Mouse (Mus musculus) adrenal gland, postnatal 25 days (tissue): ENCODE data around the gene Doc2g. TPM values are rescaled to one million over a fixed set of nuclear protein-coding genes. Genes with fewer than 3 reads are reported as not detected.
"Not testable (repeated sequence)": the region's sequence is repeated elsewhere in the genome, so short reads cannot be mapped to it uniquely, and the experiment has no call there.

Experiments used
- DNase-seq: peaks from one replicate; pipeline ENCODE4 v3.0.0; 2021; ENCODE audit warnings: mixed read lengths
- long read RNA-seq: library from polyadenylated mRNA; stranded (forward); transcript quantifications from one replicate; pipeline ENCODE4 v2.0.0, GENCODE M21; 2021
- total RNA-seq: library from RNA; stranded (reverse); gene quantifications from 2 replicates; pipeline ENCODE4 v1.2.3, GENCODE M21; 2021

The Doc2g gene
- total RNA-seq = 0.76 and 2.4 TPM in 2 replicates
- long read RNA-seq, partial matches to known transcripts = 2 of 8 reads
- long read RNA-seq, other reads (novel, unspliced or antisense) = 6 of 8 reads

DNA sequence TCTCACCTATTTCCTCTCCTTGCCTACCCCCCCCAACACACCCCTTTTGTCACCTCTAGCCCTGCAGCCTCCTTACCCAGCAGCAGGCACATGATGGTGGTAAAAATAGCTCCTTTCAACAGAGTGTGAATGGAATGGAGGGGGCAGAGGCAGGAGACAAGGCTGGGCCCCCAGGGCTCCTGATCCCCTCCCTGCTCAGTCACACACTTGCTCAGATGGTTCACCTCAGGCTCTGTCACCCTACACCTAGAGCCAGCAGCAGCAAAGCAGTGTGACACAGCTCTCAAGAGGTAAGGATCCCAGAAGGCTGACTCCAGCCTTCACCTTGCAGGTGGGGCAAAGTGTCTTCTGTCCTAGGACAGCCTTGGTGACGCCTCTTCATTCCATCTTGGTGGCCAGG is at the start of gene Doc2g:
Doc2g (plus strand) TSS at position 202 of the 400 bp plus-strand sequence.
- no peak for DNase-seq

DNA sequence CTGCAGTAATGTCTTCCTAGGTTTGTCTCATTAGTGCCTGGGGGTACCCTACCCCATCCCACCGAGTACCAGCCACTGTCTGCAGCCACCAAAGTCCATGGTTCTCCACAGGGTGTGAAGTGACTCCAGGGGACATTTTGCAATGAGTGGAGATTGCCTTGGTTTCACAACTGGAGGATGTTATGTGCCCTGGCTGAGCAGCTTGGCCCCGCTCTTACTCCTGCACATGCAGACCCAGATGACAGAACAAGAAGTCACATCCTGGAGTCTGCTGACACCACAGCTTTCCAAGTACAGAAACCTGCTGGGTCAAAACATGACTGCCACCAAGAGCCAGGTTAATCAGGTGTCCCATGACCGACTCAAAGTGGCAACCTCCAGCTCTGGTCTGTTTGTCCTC is 48.1 kb upstream of the Doc2g start:
- DNase-seq = no peak

DNA sequence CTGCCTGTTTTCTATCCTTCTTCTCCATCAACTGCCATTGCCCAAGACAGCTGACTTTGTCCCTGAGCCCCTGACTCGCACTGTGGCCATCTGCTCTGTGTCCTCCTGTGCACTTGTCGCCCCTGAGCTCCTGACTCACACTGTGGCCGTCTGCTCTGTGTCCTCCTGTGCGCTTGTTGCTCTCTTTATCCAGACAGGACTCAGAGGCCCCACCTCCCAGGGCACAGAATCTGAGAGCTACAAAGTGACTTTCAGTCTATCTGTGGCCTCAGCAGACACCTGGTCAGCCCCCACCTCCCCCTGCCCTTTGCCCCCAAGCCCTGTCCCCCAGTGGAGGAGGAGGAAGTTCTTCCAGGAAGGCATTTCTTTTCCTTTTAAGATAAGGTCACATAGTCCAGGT is 47.3 kb upstream of the Doc2g start:
- no peak for DNase-seq

DNA sequence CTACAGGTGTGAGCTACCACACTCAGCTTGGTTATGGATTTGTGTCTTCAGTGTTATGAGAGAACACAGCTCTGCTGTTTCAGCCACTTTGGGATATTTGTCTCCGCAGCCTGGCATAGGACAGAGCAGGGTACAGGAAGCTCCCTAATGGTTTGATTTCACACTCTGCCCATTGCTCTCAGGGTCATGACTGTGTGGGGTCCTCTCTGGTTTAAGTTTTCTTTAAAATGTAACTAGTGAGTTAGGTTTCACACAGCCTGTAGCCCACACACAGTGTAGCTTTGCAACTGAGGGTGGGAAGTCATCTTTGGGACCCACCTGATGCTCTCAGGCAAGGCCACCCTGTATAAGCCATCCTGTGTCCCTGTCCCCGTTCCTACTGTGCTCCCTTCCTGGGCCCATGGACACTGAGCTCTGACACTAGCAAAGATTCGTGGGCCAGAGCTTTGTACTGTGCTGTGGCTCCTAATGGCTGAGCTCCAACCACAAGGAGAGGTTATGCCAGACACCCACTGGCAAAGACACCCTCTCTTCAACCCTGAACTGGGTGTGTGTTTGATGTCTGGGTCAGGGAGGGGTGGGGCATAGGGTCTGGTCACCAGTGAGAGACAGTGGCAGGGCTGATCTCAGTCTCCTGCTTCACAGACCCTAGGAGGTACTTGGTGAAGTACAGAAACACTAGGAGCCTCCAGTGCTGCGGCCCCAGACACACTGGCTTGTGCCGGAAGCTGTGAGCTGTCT is 45.6 kb upstream of the Doc2g start:
- DNase-seq = not testable (repeated sequence)

DNA sequence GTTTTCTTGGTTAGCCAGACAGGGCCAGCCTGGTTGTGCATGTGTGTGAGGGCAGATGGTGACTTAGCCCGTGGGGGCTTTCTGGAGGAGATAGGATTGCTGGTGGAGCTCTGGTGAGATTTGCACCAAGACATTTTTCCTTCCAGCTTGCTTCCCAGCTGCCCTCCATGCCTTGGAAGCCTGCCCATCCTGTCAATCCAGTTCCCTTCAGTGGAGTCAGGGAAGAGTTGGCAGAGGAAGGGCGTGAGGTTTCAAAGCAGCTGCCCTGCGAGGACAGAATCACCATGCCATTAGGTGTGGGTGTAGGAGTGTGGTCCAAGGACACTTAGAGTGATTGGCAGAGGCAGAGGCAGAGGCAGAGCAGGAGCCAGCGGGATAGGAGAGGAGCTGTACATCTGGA is 44.6 kb upstream of the Doc2g start, which contains the start of gene Aldh3b3:
Aldh3b3 (plus strand) TSS at position 176 of the 400 bp plus-strand sequence.
- no peak for DNase-seq

DNA sequence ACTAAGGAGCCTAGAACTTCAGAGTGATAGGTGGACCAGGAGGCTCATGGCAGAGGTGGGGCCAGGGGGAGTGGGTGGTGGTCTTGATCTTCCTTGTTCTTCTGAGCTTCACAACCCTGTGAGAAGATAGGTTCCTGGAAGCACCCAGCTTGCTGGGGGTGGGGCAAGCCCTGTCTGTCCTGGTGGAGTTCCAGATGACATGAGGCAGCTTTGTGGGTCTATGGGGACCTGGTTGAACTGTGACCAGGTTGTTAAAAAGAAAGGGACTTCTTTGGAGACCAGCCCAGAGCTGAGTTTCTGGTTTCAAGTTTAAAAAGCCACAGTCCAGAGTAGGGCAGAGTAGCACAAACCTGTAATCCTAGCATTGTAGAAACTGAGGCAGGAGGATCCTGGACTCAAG is 44.1 kb upstream of the Doc2g start:
- no peak for DNase-seq

DNA sequence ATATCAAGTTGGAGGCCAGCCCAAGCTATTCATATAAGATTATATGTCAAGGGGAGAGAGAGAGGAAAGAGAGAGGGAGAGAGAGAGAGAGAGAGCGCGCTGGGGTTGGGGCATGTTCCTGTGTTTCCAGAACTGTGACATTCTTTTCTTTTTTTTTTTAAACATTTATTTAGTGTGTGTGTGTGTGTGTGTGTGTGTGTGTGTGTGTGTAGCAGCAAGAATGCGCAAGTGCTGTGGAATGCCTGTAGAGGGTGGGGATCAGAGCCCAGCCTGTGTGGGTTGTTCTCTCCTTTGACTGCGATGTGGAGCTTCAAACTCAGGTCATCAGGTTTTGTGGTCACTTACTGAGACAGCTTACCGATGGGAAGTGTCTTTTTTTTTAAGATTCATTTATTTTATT is 42.9 kb upstream of the Doc2g start:
- DNase-seq = no peak

DNA sequence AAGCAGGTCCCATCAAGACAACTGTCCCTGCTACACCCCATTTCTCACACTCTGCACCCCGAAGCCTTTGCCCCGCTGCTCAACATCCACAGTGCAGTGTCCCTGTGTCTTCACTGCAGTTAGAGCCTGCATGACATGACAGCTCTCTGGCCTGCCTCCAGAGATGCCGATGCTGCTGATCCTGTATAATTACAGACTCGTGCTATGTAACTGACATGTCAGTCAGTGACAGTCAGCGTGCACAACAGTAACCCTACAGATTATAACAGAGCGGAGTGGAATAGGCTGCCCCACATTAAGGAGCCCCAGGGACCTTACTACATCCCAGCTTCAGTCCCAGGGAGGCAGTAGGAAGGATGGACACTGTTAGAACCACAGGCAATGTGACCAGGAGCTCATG is 41.3 kb upstream of the Doc2g start:
- DNase-seq = not testable (repeated sequence)

DNA sequence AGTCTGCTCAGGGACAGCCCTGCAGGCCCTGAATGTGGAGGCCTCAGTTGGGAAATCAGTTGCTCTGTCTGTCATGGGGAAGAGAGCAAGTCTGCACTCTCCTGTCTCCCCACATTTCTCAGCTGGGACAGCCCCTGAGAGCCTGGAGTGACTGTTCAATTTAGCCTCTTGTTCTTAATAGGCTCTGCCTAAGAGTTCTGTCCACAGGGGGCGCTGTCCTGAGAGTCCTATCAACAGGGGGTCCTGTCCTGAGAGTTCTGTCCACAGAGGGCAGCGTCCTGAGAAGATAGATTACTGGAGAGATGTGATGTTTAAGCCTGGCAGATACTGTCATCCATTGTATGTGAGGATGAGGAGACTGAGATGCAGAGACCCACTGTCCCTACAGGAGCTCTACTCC is 40.6 kb upstream of the Doc2g start:
- DNase-seq = no peak

DNA sequence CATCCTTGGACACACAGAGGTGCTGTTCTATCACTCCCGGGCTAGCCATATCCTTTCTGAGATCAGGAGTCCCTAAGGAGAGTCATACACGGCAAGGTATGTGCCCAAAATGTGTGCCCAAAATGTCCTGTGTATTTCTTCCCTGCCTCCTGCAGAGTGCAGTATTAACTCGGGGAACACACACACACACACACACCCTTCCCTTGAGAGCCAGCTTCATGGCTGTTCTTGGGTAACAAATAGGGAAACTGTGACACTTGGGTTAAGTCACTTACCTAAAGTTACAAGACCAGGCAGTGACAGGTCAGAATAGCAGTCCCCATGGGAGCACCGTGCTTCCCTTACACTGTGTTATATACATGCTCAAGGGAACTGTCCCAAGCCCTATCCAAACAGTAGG is 39.1 kb upstream of the Doc2g start:
- DNase-seq = no peak

DNA sequence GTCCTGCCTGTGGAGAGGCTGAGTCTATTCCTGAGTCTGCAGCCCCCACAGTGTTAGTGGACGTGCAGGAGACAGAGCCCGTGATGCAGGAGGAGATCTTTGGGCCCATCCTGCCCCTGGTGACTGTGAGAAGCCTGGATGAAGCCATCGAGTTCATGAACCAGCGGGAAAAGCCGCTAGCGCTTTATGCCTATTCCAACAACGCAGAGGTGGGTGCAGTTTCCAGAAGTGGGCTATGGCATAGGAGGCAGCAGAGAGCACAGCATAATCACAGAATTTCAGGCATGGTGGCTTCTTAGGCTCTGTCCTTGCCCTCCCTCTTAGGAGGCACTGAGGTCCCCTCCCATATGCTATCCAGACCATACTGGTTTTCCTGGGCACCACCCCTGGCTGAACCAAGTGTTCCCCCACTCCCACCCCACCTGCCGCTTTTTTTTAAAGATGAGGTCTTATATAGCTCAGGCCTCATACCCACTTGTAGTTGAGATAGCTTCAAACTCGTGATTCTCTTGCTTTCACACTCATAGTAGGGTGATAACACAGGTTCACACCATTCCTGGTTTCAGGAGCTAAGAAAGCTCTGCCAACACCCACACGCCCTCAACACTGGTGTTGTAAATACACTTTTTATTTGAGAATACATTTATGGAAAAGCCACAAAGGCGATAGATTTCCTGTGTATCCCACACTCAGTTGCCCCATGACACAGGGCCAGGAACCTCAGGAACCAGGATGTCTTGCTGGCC is 36.6 kb upstream of the Doc2g start:
- DNase-seq = no peak

DNA sequence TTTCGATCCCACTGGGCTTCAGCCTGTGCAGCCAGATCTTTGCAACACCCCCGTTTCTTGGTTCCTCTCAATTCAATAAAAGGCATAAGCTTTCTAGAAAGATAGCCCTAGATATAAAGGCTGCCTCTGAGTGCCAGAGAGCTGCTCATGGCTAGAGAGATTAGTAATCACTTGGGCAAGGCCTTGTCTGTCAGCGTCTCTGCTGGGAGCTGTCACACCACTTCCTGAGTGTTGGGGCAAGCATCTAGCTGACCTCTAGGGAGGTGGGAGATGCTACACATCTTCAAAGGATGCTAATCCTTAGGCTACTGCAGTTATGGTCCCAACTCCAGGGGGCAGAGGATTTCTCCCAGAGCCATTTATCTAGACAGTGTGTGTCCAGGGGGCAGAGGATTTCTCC is 35.9 kb upstream of the Doc2g start:
- no peak for DNase-seq

DNA sequence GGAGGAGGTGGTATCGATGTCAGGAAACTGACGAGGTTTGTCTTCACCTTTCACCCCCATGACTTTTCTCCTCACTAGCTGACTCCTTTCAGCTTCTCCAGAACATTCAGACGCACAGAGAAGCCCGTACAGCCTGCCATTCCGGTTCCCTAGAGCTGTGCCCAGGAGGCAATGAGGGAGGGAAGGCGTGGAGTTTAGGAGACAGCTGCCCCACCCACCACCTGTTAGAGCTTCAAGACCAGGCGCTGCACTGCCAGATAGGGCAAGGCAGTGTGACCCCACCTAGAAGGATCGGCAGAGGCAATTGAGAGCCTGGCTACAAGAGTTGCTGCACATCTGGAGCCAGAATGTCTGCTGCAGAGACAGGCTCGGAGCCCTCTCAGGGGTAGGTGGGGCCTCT is 30.9 kb upstream of the Doc2g start, which contains the start of gene Aldh3b2:
Aldh3b2 (plus strand) TSS at position 100 of the 400 bp plus-strand sequence.
- DNase-seq = no peak

DNA sequence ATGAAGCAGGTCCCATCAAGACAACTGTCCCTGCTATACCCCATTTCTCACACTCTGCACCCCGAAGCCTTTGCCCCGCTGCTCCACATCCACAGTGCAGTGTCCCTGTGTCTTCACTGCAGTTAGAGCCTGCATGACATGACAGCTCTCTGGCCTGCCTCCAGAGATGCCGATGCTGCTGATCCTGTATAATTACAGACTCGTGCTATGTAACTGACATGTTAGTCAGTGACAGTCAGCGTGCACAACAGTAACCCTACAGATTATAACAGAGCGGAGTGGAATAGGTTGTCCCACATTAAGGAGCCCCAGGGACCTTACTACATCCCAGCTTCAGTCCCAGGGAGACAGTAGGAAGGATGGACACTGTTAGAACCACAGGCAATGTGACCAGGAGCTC is 28.5 kb upstream of the Doc2g start:
- not testable (repeated sequence) for DNase-seq

DNA sequence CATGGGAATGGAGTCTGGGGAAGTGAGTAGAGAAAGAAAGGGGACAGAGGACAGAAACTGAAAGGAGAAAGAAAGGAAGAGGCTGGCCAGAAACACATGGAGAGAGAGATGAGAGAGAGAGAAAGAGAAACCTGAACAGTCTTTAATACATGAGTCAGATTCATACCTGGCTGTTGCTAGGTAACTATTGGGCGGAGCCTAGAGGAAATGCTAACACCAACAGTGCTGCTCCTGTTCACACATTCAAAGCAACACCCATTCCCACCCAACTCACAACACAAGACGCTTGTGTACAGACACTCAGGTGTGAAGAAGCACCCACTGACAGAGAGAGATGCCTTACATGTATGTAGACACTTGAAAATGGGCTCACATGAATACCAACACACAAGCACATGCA is 27.2 kb upstream of the Doc2g start:
- no peak for DNase-seq

DNA sequence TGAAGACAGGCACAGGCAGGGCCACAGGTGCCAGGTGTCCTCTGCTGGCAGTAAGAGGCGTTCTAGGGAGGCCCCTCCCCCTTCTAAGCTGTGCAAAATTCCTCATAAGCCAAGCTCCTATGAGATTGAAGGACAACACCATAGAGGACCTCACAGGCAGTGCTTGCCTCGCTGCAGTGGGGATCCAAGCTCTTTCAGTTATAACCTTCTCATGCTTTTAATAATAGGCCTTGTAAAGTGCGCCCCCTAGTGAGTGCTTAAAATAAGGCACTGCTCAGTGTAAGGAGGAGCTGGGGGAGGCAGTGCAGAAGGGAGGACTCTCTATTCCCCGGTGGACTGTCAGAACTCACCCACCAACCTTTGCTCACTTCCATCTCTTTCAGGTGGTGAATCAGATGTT is 22.8 kb upstream of the Doc2g start:
- peak; percentile 63 for DNase-seq

DNA sequence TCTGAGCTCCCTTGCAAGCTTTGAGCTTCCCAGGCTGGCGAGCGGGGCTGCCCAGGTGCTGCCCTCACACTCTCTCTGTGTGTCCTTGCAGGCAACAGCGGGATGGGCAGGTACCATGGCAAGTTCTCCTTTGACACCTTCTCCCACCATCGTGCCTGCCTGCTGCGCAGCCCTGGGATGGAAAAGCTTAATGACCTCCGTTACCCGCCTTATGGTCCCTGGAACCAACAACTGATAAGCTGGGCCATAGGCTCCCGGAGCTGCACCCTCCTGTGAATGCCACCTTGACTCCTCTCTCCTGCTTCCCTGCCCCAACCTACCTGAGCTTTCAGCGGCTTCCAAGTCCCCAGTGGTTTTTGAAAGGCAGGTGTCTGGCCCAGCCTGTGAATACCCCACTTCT is 22.2 kb upstream of the Doc2g start:
- DNase-seq = no peak

DNA sequence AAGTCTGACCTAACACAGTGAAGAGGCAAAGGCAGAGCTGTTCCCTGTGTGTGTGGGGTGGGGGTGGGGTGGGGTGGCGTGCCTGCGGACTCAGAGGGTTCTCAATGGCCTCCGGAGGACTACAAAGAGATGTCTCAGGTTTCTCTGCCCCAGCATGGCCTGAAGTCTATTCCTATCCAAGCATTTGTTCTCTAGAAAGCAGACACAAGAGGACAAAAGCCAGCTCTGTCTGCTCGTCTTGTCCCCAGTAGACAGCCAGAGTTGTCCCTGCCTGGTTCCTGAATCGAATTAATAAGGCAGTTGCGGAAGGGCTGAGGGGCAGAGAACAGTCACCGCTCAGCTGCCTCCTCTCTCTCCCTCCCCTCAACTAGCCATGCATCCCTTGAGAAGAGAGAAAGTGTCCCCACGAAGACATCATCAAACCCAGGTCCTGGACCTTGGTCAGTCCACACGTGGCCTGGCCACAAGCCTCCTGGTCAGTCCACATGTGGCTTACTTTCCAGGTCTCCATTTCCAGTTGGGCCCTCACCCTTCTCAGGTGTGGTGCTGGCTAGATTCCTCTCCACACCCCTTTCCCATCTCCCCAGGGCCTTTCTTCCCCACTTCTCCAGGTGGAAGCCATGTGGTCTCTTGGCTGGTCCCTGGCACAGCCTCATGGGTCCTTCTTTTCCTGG is 19.4 kb upstream of the Doc2g start:
- DNase-seq = no peak

DNA sequence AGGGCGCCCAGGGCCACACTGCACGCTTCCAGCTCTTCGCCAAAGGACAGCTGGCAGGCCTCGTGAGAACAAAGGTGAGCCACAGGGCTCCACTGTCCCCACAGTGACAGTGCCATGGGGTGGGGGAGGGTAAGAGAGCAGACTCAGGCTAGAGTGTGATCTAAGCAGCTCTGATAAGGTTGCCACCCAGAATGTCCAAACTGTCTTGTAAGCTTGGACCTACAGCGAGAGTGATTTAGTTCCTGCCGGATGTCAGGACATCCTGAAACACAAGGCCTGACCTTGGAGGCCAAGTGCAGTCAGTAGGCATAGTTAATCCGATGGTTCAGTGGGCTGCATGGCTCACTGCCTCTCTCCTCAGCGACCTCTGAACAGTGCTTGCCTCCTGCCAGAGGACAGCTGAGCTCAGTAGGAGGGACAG is 17.8 kb upstream of the Doc2g start:
- peak; percentile 55 for DNase-seq

DNA sequence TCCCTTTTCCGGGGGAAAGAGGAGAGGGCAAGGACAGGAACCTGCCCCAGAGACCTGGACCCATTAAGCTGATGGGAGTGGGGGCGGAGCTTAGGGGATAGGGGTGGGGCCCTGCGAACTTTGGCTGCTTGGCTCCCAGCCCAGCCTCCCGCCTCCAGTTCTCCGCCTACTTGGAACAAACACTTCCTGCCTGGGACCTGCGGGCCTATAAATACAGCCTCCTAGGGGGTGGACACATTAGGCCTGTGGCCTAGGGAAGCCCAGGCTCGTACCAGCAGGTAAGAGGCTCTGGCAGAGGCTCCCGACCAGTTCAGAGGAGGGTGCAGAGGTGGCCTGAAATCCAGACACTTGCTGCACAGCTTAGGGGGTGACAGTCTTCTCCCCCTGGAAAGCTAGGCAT is 16.8 kb upstream of the Doc2g start, which contains the start of gene Acy3:
Acy3 (plus strand) TSS at position 237 of the 400 bp plus-strand sequence.
- DNase-seq = peak; percentile 87

DNA sequence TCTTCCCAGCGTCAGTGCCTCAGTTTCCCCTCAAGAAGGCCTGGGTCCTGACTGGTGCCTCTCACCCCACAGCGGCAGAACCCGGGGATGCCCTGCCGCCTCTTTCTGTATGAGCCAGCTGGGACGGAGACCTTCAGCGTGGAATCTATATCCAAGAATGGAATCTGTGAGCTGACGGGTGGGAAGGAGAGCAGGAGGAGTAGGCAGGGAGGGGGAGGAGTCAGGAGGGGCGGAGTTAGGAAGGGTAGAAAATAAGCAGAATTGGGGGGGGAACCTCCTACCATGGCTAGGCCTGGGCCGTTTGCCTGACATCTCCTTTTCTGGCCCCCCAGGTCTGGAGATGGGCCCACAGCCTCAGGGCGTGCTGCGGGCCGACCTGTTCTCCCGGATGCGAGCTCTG is 15.0 kb upstream of the Doc2g start:
- no peak for DNase-seq

DNA sequence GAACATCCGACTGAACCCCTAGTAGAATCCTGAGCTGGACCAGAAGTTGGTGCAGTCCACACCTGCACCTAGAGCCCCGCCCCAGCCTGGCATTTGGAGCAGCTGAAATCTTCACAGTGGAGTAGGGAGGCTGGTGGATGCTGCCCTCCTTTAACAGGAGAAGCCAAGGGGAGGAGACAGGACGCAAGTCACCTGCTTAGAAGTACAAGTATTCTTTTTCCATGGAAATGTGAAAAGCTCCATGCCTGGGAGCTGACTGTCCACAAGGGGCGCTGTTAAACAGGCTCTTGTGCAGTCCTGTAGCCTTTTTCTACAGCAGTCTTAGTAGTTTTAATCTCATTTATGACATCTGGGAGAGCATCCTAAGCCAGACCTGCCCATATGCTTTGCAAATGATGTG is 14.4 kb upstream of the Doc2g start:
- DNase-seq = no peak

DNA sequence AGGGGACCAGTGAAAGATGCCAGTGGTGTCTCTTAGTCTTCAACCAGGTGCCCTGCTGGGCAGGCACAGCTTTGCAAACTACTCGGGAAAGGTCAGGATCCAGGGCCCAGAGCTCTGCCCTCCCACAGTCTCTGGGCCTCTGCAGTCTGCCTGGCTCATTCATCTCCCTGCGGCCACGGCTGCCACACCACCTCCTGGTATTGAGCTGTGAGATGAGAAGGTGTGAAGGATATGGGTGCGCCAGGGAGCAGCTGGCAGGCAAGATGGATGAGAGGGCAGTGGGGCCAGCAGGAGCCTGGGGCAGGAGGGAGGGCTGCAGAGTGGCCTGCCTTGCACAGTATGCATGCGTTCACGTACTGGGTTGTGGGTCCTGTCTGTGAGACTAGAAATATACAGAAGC is 12.3 kb upstream of the Doc2g start:
- DNase-seq = no peak
